Mouse (Mus musculus) CH12.LX (cell line): ENCODE data around the gene Fut11.

Experiments
- CHD2 ChIP-seq: IDR thresholded peaks from 2 replicates; pipeline ENCODE4 v1.6.1; 2011; ENCODE audit warnings: low read length, improper control_type of control experiment
- CTCF ChIP-seq, 2 experiments: IDR thresholded peaks in 1 of 2; conservative IDR thresholded peaks in 1 of 2; 2 replicates each; pipeline ENCODE4 v1.5.1; 2011 to 2012; ENCODE audit warnings: low read depth in 2 of 2, low read length in 2 of 2, improper control_type of control experiment in 1 of 2, inconsistent platforms in 1 of 2, mild to moderate bottlenecking in 1 of 2, moderate library complexity in 1 of 2
- E2F4 ChIP-seq: IDR thresholded peaks from 2 replicates; pipeline ENCODE4 v1.6.1; 2011; ENCODE audit warnings: low read depth, low read length, improper control_type of control experiment; ENCODE audit not compliant: insufficient replicate concordance
- EP300 ChIP-seq: IDR thresholded peaks from 2 replicates; pipeline ENCODE4 v1.6.1; 2011; ENCODE audit warnings: low read length, improper control_type of control experiment
- GABPA ChIP-seq: IDR thresholded peaks from 2 replicates; pipeline ENCODE4 v1.6.1; 2012; ENCODE audit warnings: low read depth, low read length, improper control_type of control experiment, inconsistent platforms; ENCODE audit not compliant: insufficient replicate concordance
- MAX ChIP-seq: IDR thresholded peaks from 2 replicates; pipeline ENCODE4 v1.6.1; 2011; ENCODE audit warnings: low read length, improper control_type of control experiment
- MEF2A ChIP-seq: IDR thresholded peaks from 2 replicates; pipeline ENCODE4 v1.6.1; 2014; ENCODE audit warnings: low read depth, mild to moderate bottlenecking, inconsistent platforms, low read length, improper control_type of control experiment, borderline replicate concordance
- NELFE ChIP-seq: IDR thresholded peaks from 2 replicates; pipeline ENCODE4 v1.6.1; 2011; ENCODE audit warnings: low read depth, low read length, improper control_type of control experiment
- PAX5 ChIP-seq: IDR thresholded peaks from 2 replicates; pipeline ENCODE4 v1.6.1; 2012; ENCODE audit warnings: low read length, inconsistent platforms, mixed read lengths
- POLR2A ChIP-seq: IDR thresholded peaks from 2 replicates; pipeline ENCODE4 v1.6.1; 2011; ENCODE audit warnings: low read depth, mild to moderate bottlenecking, improper control_type of control experiment, low read length
- POLR2AphosphoS2 ChIP-seq: IDR thresholded peaks from 2 replicates; pipeline ENCODE4 v1.6.1; 2011; ENCODE audit warnings: low read depth, low read length, improper control_type of control experiment
- TBP ChIP-seq: conservative IDR thresholded peaks from 2 replicates; pipeline ENCODE4 v1.6.1; 2011; ENCODE audit warnings: low read depth, low read length, improper control_type of control experiment
- UBTF ChIP-seq: IDR thresholded peaks from 2 replicates; pipeline ENCODE4 v1.6.1; 2012; ENCODE audit warnings: low read depth, mild to moderate bottlenecking, inconsistent platforms, low read length, improper control_type of control experiment, moderate library complexity
- USF2 ChIP-seq: conservative IDR thresholded peaks from 2 replicates; pipeline ENCODE4 v1.6.1; 2011; ENCODE audit warnings: low read depth, low read length, improper control_type of control experiment

DNA sequence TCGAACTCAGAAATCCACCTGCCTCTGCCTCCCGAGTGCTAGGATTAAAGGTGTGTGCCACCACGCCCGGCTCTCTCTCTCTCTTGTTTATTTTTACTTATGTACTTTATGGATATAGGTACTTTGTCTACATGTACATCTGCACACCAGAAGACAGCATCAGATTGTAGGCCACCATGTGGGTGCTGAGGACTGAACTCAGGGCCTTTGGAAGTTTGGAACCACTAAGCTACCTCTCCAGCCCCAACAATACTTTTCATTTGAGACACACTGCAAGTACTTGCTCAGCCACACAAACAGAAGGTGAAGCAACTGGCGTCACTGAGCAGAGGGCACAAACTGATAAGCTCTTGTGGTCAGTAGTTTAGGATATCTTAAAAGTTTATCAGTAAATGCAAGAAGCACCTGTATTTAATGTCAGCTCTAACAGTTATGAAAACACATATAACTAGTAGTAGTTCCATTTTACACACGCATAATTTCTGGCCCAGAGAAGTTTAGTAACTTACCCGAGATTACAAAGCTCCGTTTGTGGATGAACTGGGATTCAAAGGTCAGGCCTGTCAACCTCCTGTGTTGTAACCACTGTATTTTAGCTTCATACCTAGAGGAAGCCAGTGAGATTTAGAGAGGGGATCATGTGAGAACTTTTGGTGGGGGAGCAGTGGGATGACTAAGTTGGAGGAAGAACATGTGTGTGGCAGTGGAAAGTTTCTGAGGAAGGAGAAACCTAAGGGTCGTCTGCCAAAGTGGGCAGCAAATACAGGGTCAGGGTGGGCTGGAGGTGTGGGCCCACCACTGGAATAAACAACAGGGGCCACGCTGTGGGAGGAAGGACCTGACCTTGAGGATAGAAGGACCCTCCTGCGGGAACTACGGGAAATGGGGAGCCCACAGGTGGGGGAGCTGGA is 38.5 kb downstream of the Fut11 start:
- TF ChIP-seq EP300 (no peak), CHD2 (no peak), POLR2AphosphoS2 (no peak), POLR2A (no peak), CTCF (conservative IDR thresholded peaks at IDR 0.05 in 1 of 2, IDR thresholded peaks at IDR 0.05 in 1 of 2; ENCODE audit: low read depth in 2 of 2, low read length in 2 of 2) (no peak), MAX (no peak), USF2 (no peak), MEF2A (no peak), NELFE (no peak), UBTF (no peak), PAX5 (no peak), GABPA (no peak), E2F4 (no peak), TBP (no peak)
